Mouse (Mus musculus) right cerebral cortex, postnatal 25 days (tissue): ENCODE data around the gene Rasgef1c.

Experiments used
- DNase-seq: peaks from one replicate; pipeline ENCODE4 v3.0.0; 2022

Gene Rasgef1c

GRCm38 (mm10) chr11:50026521-50027090, 125.0 kb downstream of the Rasgef1c start:
- no peak for DNase-seq

- no peak for DNase-seq
Measured at GRCm38 (mm10) chr11:50028416-50028815, 126.8 kb downstream of the Rasgef1c start.
